Mouse (Mus musculus) mouse embryonic stem cell (cell line): Measurements from ENCODE around the gene Fabp3.

Source experiments
- in situ Hi-C, 2 experiments: fragments of 300-500 bp; cut with MboI; formaldehyde crosslinking; loops; 1 replicate in 1 of 2; 3 replicates in 1 of 2; pipeline ENCODE4 v1.14.3; 2019 to 2020; ENCODE audit warnings: low sequenced_read_pairs in 2 of 2, low pct_unique_long_range_greater_than_20kb in 1 of 2, mixed read lengths in 1 of 2; ENCODE audit not compliant: unreplicated experiment in 1 of 2

Fabp3 gene

DNA sequence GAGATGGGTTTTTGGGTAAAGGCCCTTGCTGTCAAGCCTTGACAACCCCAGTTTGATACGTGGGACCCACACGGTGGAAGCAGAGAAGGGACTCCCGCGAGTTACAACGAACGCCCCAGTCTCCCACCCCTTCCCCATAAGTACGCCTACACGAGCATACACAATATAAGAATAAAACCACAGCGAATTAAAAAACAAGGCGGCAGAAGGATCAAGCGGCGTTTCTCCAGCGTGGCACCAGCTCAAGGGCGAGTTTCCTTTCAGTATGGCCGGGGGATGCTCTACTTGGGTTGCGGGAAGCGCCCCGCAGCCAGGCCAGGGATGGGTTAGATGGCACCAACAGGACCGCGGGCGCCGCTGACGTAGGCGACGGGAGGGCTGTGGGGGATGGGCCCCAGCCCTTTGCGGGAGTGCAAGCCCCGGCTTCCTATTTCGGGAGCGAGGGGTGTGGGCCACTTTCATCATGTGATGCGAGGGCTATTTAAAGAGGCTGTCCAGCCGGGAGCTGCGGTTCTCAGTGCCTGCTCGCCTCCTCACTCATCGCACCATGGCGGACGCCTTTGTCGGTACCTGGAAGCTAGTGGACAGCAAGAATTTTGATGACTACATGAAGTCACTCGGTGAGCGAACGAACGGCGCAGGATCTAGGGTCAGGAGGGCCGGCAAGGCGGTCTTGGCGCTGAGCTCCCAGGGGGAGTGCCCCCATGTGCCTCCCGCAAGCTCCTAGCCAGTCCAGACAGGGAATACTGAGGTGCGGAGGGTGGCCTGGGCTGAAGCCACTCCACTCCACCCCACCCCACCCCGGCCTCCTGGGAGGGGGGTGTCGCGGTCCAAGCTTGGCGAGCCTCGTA lies at the start of gene Fabp3, which contains the start of gene Gm10570:
Gene Fabp3 (plus strand): TSS at position 365 of the 851 bp plus-strand sequence.
Gene Gm10570 (minus strand): TSS at position 444 of the 851 bp plus-strand sequence.
- in situ Hi-C loops: no loop called here

DNA sequence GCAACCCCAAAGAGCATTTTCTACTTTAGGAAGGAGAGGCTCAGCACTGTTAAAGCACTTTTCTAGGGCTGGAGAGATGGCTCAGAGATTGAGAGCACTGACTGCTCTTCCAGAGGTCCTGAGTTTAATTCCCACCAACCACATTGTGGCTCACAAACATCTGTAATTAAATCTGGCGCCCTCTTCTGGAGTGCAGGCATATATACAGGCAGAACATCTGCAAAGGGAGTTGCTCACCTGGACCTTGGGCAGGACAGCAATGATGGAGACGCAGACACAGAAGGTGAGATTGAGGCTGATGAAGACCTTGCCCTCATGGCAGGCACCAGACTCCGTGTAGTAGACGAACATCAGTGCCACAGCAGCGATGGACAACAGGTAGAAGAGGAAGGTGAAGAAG lies 48.0 kb upstream of the Fabp3 start:
- in situ Hi-C loops: no loop called here

DNA sequence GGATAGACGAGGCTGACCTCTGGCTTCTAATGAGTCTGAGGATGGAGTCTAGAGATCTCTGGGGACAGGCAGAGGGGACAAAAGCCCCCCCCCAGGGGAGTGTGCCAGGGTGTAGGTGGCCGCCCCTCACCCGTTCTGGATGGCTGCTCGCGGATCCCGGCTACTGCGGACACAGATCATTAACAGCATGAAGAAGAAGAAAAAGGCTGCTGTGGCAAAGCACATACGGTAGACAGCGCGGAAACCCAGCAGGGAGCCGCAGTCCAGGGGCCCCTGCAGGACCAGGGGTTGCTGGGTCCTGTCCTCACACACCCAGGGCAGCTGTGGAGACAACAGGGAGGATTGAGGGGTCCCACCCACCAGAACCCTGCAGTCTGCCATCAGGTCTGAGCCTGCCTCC lies 44.3 kb upstream of the Fabp3 start:
- in situ Hi-C loops: no loop called here

DNA sequence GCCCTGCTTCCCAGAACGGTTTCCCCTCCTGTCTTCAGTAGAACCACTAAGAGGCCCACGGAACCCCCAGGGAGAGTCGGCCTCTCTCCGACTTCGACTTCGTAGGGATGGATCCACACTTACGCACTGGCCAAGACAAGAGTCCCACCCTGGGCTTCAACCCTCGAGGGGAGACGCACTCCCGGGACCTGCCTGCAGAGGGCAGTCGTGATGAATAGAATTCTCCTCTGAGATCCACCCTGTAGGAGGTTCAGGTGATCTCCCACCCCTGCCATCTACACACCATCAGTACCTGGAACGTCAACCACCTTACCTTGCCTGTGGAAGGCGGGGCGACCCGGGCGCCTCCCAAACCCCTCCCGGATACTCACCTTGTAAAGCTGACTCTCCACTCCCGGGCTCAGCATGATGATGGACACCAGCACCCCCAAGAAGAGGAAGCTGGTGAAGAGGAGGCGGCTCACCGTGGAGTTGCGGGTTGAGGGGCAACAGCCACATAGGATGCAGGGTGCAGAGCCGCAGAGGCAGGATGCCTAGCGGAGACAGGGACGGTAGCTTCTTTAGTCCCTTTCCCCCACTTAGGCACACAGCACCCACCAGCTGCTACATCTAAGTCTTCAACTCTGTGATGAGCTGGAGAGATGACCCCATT lies 43.6 kb upstream of the Fabp3 start:
- in situ Hi-C loops: no loop called here

DNA sequence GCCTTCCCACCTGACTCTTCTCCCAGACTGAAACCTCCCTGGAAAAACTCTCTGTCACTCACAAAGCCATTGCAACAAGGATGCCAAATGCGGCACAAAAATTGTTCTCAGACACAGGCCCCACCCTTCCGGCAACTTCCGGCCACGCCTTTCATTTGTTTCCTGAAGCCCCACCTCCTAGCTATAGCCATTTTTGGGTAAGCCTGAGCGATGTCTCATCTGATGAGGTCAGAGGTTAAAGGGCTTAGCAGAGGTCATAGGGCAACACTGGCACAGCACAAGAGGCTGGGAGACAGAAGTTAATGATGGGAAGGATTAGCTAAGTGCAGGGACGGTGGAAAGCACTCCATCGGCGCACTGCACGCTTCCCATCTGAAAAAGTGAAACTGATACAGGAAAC lies 41.8 kb upstream of the Fabp3 start:
- in situ Hi-C loops: no loop called here

DNA sequence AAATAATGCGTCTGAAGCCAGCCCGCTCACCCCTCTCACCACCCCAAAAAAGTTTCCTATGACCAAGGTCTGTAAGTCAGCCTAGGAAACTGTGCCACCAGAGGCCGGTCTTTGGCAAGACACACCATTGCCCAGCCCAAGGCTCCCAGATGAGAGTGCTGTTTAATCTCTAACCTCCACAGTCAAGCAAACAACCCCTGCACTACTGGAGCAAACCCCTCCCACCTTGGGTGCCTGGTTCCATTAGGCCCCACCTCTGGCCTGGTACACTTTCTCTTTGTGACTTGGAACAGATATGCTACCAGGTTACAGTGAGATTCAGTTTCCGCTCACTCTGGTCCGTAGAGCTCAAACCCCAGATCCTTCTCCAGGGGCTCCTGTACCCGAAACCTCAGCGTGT lies 41.3 kb upstream of the Fabp3 start:
- in situ Hi-C loops: no loop called here

DNA sequence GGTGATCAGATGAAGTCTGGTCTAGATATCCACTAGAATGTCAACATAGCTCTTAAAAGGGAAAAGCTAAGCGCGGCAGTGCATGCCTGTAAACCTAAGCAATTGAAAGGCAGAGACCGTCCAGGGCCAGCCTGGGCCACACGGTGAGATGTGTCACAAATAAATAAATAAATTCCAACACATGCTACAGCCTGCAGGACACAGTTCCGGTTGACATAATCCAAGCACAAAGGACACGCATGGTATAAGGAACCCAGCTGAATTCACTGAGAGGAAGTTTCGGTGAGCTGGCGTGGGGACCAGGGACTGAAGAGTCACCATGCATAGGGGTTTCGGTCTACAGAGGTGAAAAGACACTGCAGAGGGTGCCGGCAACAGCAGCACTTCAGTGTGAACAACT lies 39.7 kb upstream of the Fabp3 start:
- in situ Hi-C loops: no loop called here

DNA sequence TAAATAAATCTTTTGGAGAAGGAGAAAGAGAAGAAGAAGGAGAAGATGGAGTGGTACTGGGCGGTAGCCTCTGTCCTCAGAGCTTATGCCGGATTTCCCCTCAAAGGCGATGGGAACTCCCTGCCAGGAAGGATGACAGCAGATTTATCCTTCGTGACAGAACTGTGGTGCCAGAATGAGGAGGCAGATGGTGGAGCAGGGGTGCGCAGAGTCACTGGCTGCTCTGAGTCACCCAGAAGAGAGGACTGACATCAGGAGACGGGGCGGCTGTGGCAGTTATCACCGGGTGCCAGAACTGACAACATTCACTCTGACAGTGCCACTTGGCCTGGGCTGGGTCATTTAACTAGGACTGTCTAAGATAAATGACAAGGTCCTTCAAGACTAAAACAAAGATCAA lies 38.3 kb upstream of the Fabp3 start:
- in situ Hi-C loops: no loop called here

DNA sequence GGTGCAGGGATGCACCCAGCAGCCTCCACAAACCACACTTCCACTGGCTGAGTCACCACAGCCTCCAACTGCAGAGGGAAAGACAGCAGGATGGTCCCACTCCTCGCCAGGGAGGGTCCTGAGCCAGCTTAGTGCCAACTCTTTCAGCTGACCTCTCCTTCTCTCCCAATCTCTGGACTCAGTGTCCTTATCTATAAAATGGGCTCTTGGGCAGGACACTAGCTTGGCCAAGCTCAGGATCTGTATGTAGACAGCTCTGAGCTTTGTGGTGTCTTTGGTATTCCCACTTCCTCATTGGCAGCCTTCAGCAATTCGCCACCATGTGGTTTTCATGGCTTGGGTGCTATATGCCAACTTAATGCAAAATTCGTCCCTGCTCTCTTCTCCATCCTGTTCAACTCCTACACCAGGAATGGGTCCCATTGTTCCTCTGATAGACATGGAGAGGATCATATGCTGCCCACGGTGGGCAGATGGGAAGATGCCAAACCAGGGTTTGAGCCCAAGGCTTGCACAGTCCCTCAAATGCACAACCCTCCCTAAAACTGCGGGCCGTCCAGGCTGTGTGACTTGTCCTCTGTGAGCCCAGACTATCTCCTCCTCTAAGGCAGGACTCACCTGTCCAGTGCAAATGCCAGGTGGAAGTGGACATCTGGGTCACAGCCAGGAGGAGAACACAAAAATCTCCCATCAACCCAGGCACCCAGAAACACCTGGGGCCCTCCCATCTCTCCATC lies 37.6 kb upstream of the Fabp3 start:
- in situ Hi-C loops: no loop called here

DNA sequence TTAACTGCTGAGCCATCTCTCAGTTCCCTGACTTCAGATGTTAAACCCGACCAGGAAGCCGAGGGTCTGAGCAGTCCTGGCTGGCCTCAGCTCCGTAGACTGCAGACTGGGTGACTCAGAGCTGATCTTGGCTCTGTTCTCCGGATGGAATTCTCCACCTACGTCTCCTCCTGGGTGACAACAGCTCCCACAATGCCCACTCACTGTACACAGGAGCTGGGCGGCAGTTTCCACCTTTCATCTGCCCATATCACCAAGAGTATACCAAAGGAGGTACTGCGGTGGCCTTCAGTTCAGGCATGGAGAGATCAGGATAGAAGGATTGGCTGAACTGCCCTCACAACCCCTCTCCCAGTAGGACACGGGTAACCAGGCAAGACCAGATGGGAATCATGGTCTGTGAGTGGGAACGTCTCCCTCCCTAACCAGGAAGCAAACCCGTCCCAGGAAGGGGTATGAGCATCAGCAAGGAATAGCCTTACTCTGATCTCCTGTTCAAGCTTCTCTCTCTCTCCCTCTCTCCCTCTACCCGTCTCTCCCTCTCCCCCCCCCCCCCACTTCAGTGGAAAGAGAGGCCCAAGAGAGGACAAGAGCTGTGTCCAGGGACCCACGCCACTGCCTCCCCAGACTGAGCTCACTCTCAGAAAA lies 34.6 kb upstream of the Fabp3 start:
- in situ Hi-C loops: no loop called here

DNA sequence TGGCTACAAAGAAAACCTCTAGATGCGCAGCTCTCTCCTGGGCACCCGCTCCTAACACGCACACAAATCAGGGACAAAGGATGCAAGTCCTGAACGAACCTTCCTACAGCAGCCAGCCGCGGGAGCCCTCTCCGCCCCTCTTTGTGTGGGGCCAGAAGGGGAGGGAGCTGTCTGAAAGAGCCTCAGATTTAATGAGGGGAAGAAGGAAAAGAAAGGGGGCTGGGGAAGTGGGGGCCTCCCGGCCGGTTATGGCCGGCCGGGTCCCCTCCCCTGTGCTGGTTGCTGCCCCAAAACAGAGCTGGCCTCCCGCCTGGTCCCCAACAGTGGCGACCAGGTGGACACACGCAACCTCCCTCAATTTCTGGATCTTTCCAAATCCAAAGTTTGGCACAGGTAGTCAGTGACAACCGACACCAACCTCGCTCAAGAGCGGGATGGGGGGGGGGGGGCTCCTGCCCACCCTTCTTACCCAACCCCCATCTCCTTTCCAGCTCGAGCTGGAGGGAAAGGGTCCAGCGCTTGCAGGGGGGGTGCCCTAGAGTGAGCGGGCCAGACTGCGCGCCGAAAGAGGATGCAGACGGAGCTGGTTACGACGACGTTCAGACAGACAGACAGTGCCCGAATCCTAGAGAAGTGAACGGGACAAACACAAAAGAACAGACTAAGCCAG lies 33.9 kb upstream of the Fabp3 start:
- in situ Hi-C loops: no loop called here

DNA sequence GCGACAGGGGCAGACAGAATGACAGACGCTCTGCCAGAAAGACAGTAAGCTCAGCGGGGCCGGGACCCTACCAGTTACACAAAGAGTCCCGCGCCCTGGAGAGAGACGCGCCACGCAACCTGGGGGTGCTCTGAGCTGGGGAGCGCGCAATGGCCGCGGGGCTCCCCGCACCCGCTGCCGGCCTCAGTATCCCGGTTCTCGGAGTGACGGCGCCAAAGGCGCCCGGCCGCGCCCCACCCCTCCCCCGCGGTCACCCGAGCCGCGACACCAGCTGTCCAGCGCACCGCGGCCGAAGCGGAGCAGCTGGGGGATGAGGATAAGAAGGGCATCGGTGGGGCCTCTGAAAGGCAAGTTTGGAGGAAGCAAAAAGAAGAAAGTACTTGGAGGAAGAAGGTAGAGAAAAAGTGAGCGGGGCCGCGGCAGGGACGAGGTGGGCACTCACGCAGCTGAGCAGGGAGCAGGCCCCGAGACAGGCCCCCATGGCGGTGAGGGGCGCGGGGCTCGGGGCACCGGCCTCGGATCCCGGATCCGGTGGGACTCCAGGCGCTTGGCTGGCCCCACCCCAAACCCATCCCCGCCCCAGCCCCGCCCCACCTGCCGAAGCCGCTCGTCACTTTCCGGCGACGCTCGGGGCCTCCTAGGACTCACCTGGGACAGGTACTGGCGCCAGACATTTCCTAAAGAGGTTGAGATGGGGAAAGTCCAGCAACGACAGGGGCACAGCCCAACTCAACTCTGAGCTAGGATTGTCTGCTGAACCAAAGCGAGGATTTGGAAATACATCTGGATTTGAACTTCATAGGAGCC lies 33.2 kb upstream of the Fabp3 start:
- in situ Hi-C loops: no loop called here

DNA sequence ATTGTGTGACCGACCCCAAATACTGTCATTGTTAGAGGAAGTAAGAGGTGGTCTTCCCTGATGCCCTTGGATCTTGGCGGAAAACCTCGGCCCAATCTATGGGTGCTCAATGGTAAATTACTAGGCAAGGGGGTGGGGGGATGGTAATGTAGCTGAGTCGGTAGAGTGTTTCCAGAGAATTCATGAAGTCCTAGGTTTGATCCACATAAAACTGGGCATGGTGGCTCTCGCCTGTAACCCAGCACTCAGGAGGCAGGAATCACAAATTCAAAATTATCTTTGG lies 32.6 kb upstream of the Fabp3 start:
- in situ Hi-C loops: no loop called here

DNA sequence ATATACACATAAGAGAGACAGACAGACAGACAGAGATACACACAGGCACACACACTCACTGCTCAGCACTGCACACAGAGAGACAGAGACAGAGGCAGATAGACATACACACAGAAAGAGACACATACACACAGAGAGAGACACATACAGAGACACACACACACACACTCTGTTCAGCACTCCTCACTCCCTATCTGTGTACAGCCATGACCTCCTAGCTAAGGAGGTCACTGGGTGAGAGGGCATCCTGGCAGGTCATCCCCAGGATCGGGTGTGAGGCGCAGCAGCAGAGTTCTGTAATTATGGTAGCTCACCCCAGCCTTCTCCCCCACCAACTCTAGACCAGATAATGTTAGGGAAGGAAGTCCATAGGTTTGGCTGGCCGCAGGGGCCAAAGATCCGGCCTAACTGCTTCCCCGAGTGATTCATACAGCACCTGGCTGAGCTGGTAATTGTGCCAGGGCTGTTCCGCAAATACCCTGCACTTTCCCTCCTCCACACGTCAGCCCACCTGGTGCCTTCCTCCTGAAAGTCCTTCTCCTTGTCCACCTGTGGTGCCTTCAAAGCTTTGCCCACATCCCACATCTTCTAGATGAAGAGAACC lies 31.7 kb upstream of the Fabp3 start:
- in situ Hi-C loops: no loop called here

DNA sequence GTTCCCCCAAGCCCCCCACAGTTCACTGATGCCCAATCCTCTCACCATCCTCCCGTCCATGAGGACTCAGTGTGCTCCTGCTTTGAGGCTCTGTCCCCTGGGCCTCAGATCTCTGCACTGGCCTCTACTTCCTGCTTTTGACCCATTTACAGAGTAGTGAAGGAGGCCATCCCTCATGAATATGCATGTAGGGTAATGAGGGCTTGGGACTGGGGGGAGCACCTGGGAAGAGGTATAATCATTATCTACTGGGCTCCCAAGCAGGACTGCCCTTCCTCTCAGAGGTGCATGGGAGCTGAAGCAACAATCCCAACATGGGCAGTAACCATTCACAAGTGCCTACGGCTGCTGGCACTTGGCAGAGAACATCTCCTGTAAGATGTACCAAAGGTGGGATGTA lies 29.3 kb upstream of the Fabp3 start, which contains the start of gene Serinc2:
Gene Serinc2 (minus strand): TSS at position 101 of the 400 bp plus-strand sequence.
- in situ Hi-C loops: no loop called here

DNA sequence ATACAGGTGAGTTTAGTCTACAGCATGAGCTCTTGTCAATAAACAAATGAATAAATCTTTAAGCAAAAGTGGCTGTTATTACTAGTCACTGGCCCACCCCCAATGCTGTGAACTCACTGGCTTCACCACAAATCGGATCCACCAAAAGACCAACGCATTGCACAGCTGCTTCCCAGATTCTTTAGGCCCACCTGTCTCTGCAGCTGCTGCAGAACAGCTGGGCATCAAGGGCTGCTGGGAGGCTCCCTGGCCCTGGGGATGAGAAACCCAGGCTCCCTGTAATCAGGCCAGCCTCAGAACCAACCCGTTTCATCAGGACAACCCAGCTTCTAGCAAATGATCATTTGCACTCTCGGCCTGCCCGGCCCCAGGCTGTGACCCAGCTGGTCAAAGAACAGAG lies 25.5 kb upstream of the Fabp3 start:
- in situ Hi-C loops: no loop called here

DNA sequence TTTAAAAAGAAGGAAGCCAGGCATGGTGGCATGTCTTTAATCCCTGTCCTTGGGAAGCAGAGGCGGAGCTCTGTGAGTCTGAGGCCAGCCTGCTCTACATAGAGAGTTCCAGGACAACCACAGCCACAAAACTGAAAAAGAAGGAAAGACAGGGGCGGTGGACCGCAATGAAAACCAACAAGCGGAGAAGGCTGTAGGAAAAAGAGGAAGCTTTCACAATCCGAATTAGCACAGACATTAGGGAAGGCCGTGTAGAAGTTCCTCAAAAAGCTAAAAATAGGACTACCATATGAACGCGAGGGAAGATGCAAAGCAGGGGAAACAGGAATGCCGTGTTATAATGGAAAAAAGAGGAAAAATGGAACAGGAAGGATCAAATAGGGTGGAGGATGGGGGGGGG lies 24.6 kb upstream of the Fabp3 start:
- in situ Hi-C loops: no loop called here
